Mouse (Mus musculus) embryo, embryonic 10.5 days (tissue): ENCODE data around the gene Pi4ka.

Experiments
- DNase-seq: peaks from one replicate; pipeline ENCODE4 v3.0.0-alpha.2; 2015; ENCODE audit warnings: low spot score

The Pi4ka gene

GRCm38 (mm10) chr16:17271856-17272255 lies 134.3 kb downstream of the Pi4ka start:
- no peak for DNase-seq

- no peak for DNase-seq
Observed at GRCm38 (mm10) chr16:17271124-17271523, 135.0 kb downstream of the Pi4ka start.

- DNase-seq, result no peak
Observed at GRCm38 (mm10) chr16:17269872-17270271, 136.2 kb downstream of the Pi4ka start.

GRCm38 (mm10) chr16:17267937-17268336 lies 138.2 kb downstream of the Pi4ka start:
- DNase-seq, result no peak

- DNase-seq, result no peak
Observed at GRCm38 (mm10) chr16:17266113-17266512, 140.0 kb downstream of the Pi4ka start.

GRCm38 (mm10) chr16:17261341-17261740 lies 144.8 kb downstream of the Pi4ka start:
- DNase-seq, result no peak

- DNase-seq, result no peak
Observed at GRCm38 (mm10) chr16:17258917-17259316, 147.2 kb downstream of the Pi4ka start.

GRCm38 (mm10) chr16:17257359-17257821 lies 148.7 kb downstream of the Pi4ka start:
- no peak for DNase-seq

GRCm38 (mm10) chr16:17255270-17255669 lies 150.8 kb downstream of the Pi4ka start:
- no peak for DNase-seq

GRCm38 (mm10) chr16:17254005-17254597 lies 152.0 kb downstream of the Pi4ka start:
- peak; percentile 37 for DNase-seq

- DNase-seq, result no peak
Observed at GRCm38 (mm10) chr16:17252841-17253240, 153.3 kb downstream of the Pi4ka start.

GRCm38 (mm10) chr16:17252086-17252726 lies 153.9 kb downstream of the Pi4ka start:
- DNase-seq, result no peak

GRCm38 (mm10) chr16:17251539-17251938 lies 154.6 kb downstream of the Pi4ka start:
- no peak for DNase-seq

GRCm38 (mm10) chr16:17249135-17249534 lies 157.0 kb downstream of the Pi4ka start:
- no peak for DNase-seq

GRCm38 (mm10) chr16:17247727-17248126 lies 158.4 kb downstream of the Pi4ka start:
- no peak for DNase-seq

GRCm38 (mm10) chr16:17244996-17245395 lies 161.1 kb downstream of the Pi4ka start:
- DNase-seq, result no peak

GRCm38 (mm10) chr16:17243731-17244130 lies 162.4 kb downstream of the Pi4ka start:
- no peak for DNase-seq

- DNase-seq, result no peak
Observed at GRCm38 (mm10) chr16:17239409-17239808, 166.7 kb downstream of the Pi4ka start.

GRCm38 (mm10) chr16:17237634-17238033 lies 168.5 kb downstream of the Pi4ka start:
- no peak for DNase-seq

- no peak for DNase-seq
Observed at GRCm38 (mm10) chr16:17234916-17235665, 171.0 kb downstream of the Pi4ka start.

- peak; percentile 75 for DNase-seq
Observed at GRCm38 (mm10) chr16:17234499-17234895, 171.6 kb downstream of the Pi4ka start.

- DNase-seq, result peak; percentile 81
Observed at GRCm38 (mm10) chr16:17233702-17234498, 172.2 kb downstream of the Pi4ka start.
